In genomic region chr6:5437757-5438156, GRCm38 (mm10) we compare ENCODE assay signal across 11 mouse cellular contexts. TPM values are rescaled to one million over a fixed set of nuclear protein-coding genes. Genes with fewer than 3 reads are reported as not detected.
DNase-seq lines count a peak whose midpoint lies in the region; ATAC-seq lines count a peak whose summit lies in the region.
"Had no signal": no experiment of that assay in that cellular context is flagged by ENCODE, and none has a peak within 500 bp of the region (broad histone marks: within the 10 kb centered on the region; RNA-seq: fewer than 3 reads in every experiment).

No protein-coding gene starts in this region.

- no peaks in the 10 kb centered on the region for H3K9me3 ChIP-seq in embryonic facial prominence, embryonic 11.5 days (replicated peaks; ENCODE audit: control insufficient read depth, low read length)
- no peaks in the 10 kb centered on the region for H3K9me3 ChIP-seq in embryonic facial prominence, embryonic 10.5 days
- H3K9me3 ChIP-seq: hindbrain, embryonic 10.5 days; midbrain, embryonic 13.5 days had no signal

- 38% methylated on average over 4 of the region's 4 CpGs for WGBS in embryonic facial prominence, embryonic 11.5 days
- WGBS in embryonic facial prominence, embryonic 10.5 days: 45% methylated on average over 4 of the region's 4 CpGs

- H3K4me1 ChIP-seq in embryonic facial prominence, embryonic 11.5 days (ENCODE audit: control insufficient read depth, insufficient read depth, low read length): no peaks in the 10 kb centered on the region
- peaks cover 6% of the 10 kb centered on the region for H3K4me1 ChIP-seq in embryonic facial prominence, embryonic 10.5 days

- H3K27ac ChIP-seq in embryonic facial prominence, embryonic 11.5 days (replicated peaks; ENCODE audit: low read depth, low read length): no peak overlapping the region
- H3K27ac ChIP-seq in embryonic facial prominence, embryonic 10.5 days (replicated peaks): no peak overlapping the region
- H3K27ac ChIP-seq: hindbrain, embryonic 10.5 days; midbrain, embryonic 13.5 days had no signal

- no peak overlapping the region for H3K4me2 ChIP-seq in embryonic facial prominence, embryonic 11.5 days (ENCODE audit: low read depth, low read length)
- H3K4me2 ChIP-seq: midbrain, embryonic 13.5 days had no signal

- H3K9ac ChIP-seq in embryonic facial prominence, embryonic 11.5 days (replicated peaks; ENCODE audit: low read length): no peak overlapping the region
- H3K9ac ChIP-seq: midbrain, embryonic 13.5 days had no signal

- ATAC-seq in embryonic facial prominence, embryonic 11.5 days (replicated peaks; ENCODE audit: insufficient number of reproducible peaks, low FRiP score, low TSS enrichment, low read depth): no peak
- ATAC-seq: midbrain, embryonic 13.5 days had no signal

- no peaks in the 10 kb centered on the region for H3K27me3 ChIP-seq in embryonic facial prominence, embryonic 11.5 days (ENCODE audit: control insufficient read depth, insufficient read depth, low read length)
- 0 out of 2 replicates have a peak, but pooled peaks cover 7% of the 10 kb centered on the region for H3K27me3 ChIP-seq in embryonic facial prominence, embryonic 10.5 days (replicated peaks; ENCODE audit: low read depth, poor library complexity, severe bottlenecking)
- H3K27me3 ChIP-seq: midbrain, embryonic 13.5 days had no signal

- DNase-seq in embryonic facial prominence, embryonic 11.5 days (ENCODE audit: low spot score): peak; percentile 53
- DNase-seq in embryonic facial prominence, embryonic 10.5 days (ENCODE audit: low spot score): no peak
- DNase-seq in kidney, postnatal 14 days: peak; percentile 15
- no peak for DNase-seq in kidney, adult 18-20 months
- peak; percentile 37 for DNase-seq in thymus, postnatal 14 days
- DNase-seq in thymus, adult 18-20 months: no peak
- DNase-seq in thymus, postnatal 4 days: peak; percentile 44
- no peak for DNase-seq in layer of hippocampus, postnatal 36 days
- DNase-seq: gastrocnemius, postnatal 14 days had no signal

- no peak overlapping the region for H3K4me3 ChIP-seq in embryonic facial prominence, embryonic 11.5 days (ENCODE audit: low read depth, low read length)
- no peak overlapping the region for H3K4me3 ChIP-seq in embryonic facial prominence, embryonic 10.5 days
- H3K4me3 ChIP-seq: hindbrain, embryonic 10.5 days; midbrain, embryonic 13.5 days had no signal

- no peaks in the 10 kb centered on the region for H3K36me3 ChIP-seq in embryonic facial prominence, embryonic 11.5 days (replicated peaks; ENCODE audit: control insufficient read depth, insufficient read depth, low read depth, low read length)
- no peaks in the 10 kb centered on the region for H3K36me3 ChIP-seq in embryonic facial prominence, embryonic 10.5 days (replicated peaks)
- H3K36me3 ChIP-seq: hindbrain, embryonic 10.5 days; midbrain, embryonic 13.5 days had no signal

RNA-seq across cellular contexts. Expression of gene Asb4, which starts 54.6 kb away (rescaled TPM):
- polyA plus RNA-seq in embryonic facial prominence, embryonic 11.5 days (2014; fragmentation: Nextera tagmentation; extraction: Ambion mirVana): 90.5 and 98.5 TPM in 2 replicates
- 69.0 and 70.1 TPM in 2 replicates for polyA plus RNA-seq in embryonic facial prominence, embryonic 10.5 days (2016; fragmentation: Nextera tagmentation; extraction: Ambion mirVana)
- total RNA-seq in layer of hippocampus, postnatal 36 days (2021): under 1 TPM; 0.50 to 0.71 TPM

RNA-seq across cellular contexts. Expression of gene Pdk4, which starts 58.4 kb away (rescaled TPM):
- 1.00 and 1.1 TPM in 2 replicates for polyA plus RNA-seq in embryonic facial prominence, embryonic 11.5 days (2014; fragmentation: Nextera tagmentation; extraction: Ambion mirVana)
- 0.55 and 0.60 TPM in 2 replicates for polyA plus RNA-seq in embryonic facial prominence, embryonic 10.5 days (2016; fragmentation: Nextera tagmentation; extraction: Ambion mirVana)
- 10 to 100 TPM; 11.3 to 14.5 TPM for total RNA-seq in layer of hippocampus, postnatal 36 days (2021)

Comparison
In these comparisons a context has a peak if more than half of its experiments do, and no peak if none do; other contexts are left out.
1. DNase-seq: peak in embryonic facial prominence, embryonic 11.5 days (single experiment), kidney, postnatal 14 days (single experiment), thymus, postnatal 14 days (single experiment) and thymus, postnatal 4 days (single experiment); none in embryonic facial prominence, embryonic 10.5 days (single experiment), kidney, adult 18-20 months (single experiment), thymus, adult 18-20 months (0 of 2) and layer of hippocampus, postnatal 36 days (0 of 2).